Mouse (Mus musculus) hindbrain, embryonic 10.5 days (tissue): ENCODE measurements around the gene Uprt. TPM values are rescaled to one million over a fixed set of nuclear protein-coding genes. Genes with fewer than 3 reads are reported as not detected.

Source experiments
- DNase-seq: peaks from one replicate; pipeline ENCODE4 v3.0.0-alpha.2; 2017; ENCODE audit warnings: low spot score
- H3K27ac ChIP-seq: fragments of 300-500 bp; sonication (generic); 2 replicates; pipeline ENCODE4 v1.5.1; 2016; ENCODE audit warnings: mild to moderate bottlenecking, moderate library complexity
- H3K27me3 ChIP-seq: fragments of 300-500 bp; sonication (generic); 2 replicates; pipeline ENCODE4 v1.6.1; 2016; ENCODE audit warnings: mild to moderate bottlenecking; ENCODE audit not compliant: poor library complexity, insufficient read depth, severe bottlenecking
- H3K36me3 ChIP-seq: fragments of 300-500 bp; sonication (generic); 2 replicates; pipeline ENCODE4 v1.6.1; 2016; ENCODE audit warnings: mild to moderate bottlenecking, moderate library complexity
- H3K4me1 ChIP-seq: fragments of 300-500 bp; sonication (generic); replicated peaks from 2 replicates; pipeline ENCODE4 v1.6.1; 2016; ENCODE audit warnings: mild to moderate bottlenecking
- H3K4me3 ChIP-seq: fragments of 300-500 bp; sonication (generic); 2 replicates; pipeline ENCODE4 v1.5.1; 2016; ENCODE audit warnings: mild to moderate bottlenecking, moderate library complexity
- H3K9me3 ChIP-seq: fragments of 300-500 bp; sonication (generic); 2 replicates; pipeline ENCODE4 v1.6.1; 2016; ENCODE audit warnings: mild to moderate bottlenecking, moderate library complexity
- WGBS: fragments of 180-500 bp; shearing (Covaris S2); methylation state at CpG from one replicate; pipeline ENCODE4 v1.1.7; 2016; 5-methylcytosine and 5-hydroxymethylcytosine counted together
- polyA plus RNA-seq: library from polyadenylated mRNA; unstranded; fragments of >200 nt; fragmentation: Nextera tagmentation; extraction: Ambion mirVana; gene quantifications from 2 replicates; pipeline ENCODE4 v1.2.1, GENCODE M21; 2016

Uprt gene
- polyA plus RNA-seq, 1 experiment from 2014 or later: 0.48 TPM

DNA sequence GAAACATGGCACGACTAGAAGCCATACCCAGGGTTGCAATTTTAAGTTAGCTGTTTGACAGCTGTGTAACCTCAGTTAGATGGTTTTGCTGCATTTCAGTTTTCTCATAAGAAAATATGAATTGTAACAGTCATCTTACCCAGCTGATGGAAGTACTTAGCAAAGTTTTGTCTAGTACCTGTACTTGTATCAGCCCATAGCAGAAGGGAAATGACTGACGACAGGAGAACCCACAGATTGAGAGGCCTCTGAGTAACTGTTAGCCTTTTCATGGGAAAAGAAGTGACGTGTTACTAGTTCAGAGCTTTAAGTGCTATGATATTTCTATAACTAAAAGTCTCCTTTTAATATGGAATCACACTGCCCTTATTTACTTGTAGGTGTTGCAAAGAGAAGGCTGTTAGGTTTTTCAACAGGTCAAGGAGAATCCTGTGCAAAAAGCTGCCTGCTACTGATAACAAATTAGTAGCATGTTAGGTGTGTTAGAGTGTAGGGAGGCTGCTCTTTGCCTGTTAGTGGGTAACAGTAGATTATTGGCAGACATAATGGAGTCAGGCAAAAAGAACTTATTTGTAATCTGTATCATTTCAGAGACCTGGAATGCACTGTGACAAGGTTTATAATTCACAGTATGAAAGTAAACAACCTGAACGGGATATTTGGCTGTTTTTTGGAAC is 61.4 kb downstream of the Uprt start:
- DNase-seq: no peak
- 81% methylated on average over 4 of the region's 4 CpGs for WGBS
- Histone ChIP-seq H3K4me1 (no peaks in the 10 kb centered on the region), H3K9me3 (no peaks in the 10 kb centered on the region), H3K36me3 (no peaks in the 10 kb centered on the region), H3K4me3 (no peak overlapping the region), H3K27ac (no peak overlapping the region), H3K27me3 (peaks cover 67% of the 10 kb centered on the region)

DNA sequence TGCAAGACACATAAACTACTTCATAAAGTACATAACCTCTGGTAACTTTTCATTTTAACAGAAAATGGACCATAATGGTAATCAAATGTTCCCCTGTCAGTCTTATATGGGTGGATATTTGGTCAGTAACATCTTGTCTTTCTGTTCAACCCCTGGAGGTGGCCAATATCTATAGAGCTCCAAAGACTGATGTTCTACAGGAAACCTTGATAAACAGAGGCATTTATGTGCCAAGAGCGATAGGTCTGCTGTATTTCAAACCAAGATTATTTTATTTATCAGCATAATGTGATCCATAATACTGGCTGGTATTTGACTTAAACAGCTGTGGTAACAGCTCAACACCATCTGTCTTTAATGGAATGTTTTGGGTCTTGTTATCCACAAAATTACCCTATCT is 62.7 kb downstream of the Uprt start:
- H3K4me1 ChIP-seq: no peaks in the 10 kb centered on the region
- no peaks in the 10 kb centered on the region for H3K36me3 ChIP-seq
- H3K9me3 ChIP-seq: no peaks in the 10 kb centered on the region
- H3K27me3 ChIP-seq: peaks cover 59% of the 10 kb centered on the region
- 92% methylated on average over 1 of the region's 1 CpGs for WGBS
- DNase-seq: no peak
- no peak overlapping the region for H3K4me3 ChIP-seq
- no peak overlapping the region for H3K27ac ChIP-seq

Other genes with a start within 250 kb of the Uprt start
- 6.8 and 10.3 TPM in 2 replicates for gene Abcb7, start 69.0 kb upstream of the Uprt start, polyA plus RNA-seq
- gene Zdhhc15, start 188.2 kb downstream of the Uprt start, polyA plus RNA-seq: 8.2 and 11.6 TPM in 2 replicates